In the genomic region with DNA sequence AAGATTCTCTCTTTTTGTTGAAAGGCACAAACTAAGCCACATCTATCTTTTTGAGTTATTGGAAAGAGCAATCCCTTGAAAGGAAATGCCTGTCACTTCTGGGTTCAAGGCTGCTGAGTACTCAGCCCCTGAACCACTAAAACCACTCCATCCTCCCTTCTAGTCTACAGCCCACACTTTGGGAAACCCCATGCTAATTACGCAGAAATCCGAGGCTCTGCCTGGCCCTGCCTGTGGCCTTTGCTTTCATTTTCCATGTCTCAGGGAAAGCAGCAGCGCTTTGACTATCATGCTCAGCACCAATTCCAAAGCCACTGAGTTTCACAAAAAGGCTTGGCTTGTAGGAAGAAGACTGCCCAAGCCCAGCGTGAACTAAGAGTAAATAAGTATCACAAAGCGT, we compare ENCODE assay signal across 21 mouse cellular contexts.
DNase-seq lines count a peak whose midpoint lies in the region; ATAC-seq and TF ChIP-seq lines count a peak whose summit lies in the region.
"Had no signal": no experiment of that assay in that cellular context is flagged by ENCODE, and none has a peak within 500 bp of the region (broad histone marks: within the 10 kb centered on the region; RNA-seq: fewer than 3 reads in every experiment).

No protein-coding gene starts in this region.

- H3K4me2 ChIP-seq in forebrain, embryonic 11.5 days (ENCODE audit: low read depth, low read length, severe bottlenecking): no peak overlapping the region
- no peak overlapping the region for H3K4me2 ChIP-seq in heart, postnatal 0 days (ENCODE audit: low read depth, low read length)
- H3K4me2 ChIP-seq in CH12.LX (ENCODE audit: insufficient read depth, low read depth, poor library complexity, severe bottlenecking): 0 out of 2 replicates have a peak overlapping the region, but pooled peaks have one; percentile 4
- H3K4me2 ChIP-seq in embryonic facial prominence, embryonic 11.5 days (ENCODE audit: low read depth, low read length): no peak overlapping the region
- H3K4me2 ChIP-seq: embryonic facial prominence, embryonic 13.5 days; forebrain, embryonic 15.5 days; heart, embryonic 13.5 days; hindbrain, embryonic 15.5 days had no signal

- H3K4me1 ChIP-seq in forebrain, embryonic 10.5 days: peaks cover 25% of the 10 kb centered on the region
- H3K4me1 ChIP-seq in forebrain, embryonic 11.5 days (replicated peaks; ENCODE audit: control insufficient read depth, insufficient read depth, low read length): no peaks in the 10 kb centered on the region
- H3K4me1 ChIP-seq in heart, postnatal 0 days (ENCODE audit: control insufficient read depth, insufficient read depth): peaks cover 5% of the 10 kb centered on the region; the same call in 1 of the 2 replicates
- peaks cover 9% of the 10 kb centered on the region for H3K4me1 ChIP-seq in heart, embryonic 10.5 days
- H3K4me1 ChIP-seq in CH12.LX (ENCODE audit: control insufficient read depth in 1 of 2, insufficient read depth in 2 of 2): peaks cover 0 to 27% of the 10 kb centered on the region in 2 experiments; a peak in 2 of 4 replicates
- no peaks in the 10 kb centered on the region for H3K4me1 ChIP-seq in embryonic facial prominence, embryonic 11.5 days (ENCODE audit: control insufficient read depth, insufficient read depth, low read length)
- H3K4me1 ChIP-seq: embryonic facial prominence, embryonic 13.5 days; forebrain, embryonic 15.5 days; hindbrain, embryonic 15.5 days had no signal

- no peaks in the 10 kb centered on the region for H3K9me3 ChIP-seq in forebrain, embryonic 10.5 days
- H3K9me3 ChIP-seq in forebrain, embryonic 11.5 days (ENCODE audit: control insufficient read depth, low read length): no peaks in the 10 kb centered on the region
- no peaks in the 10 kb centered on the region for H3K9me3 ChIP-seq in heart, postnatal 0 days (replicated peaks; ENCODE audit: control insufficient read depth, low read length)
- no peaks in the 10 kb centered on the region for H3K9me3 ChIP-seq in heart, embryonic 10.5 days
- no peaks in the 10 kb centered on the region for H3K9me3 ChIP-seq in CH12.LX (replicated peaks; ENCODE audit: low read length)
- no peaks in the 10 kb centered on the region for H3K9me3 ChIP-seq in embryonic facial prominence, embryonic 11.5 days (replicated peaks; ENCODE audit: control insufficient read depth, low read length)
- H3K9me3 ChIP-seq: embryonic facial prominence, embryonic 13.5 days; forebrain, embryonic 15.5 days; G1E; heart, embryonic 13.5 days; hindbrain, embryonic 15.5 days had no signal

- H3K4me3 ChIP-seq in forebrain, embryonic 10.5 days: no peak overlapping the region
- no peak overlapping the region for H3K4me3 ChIP-seq in forebrain, embryonic 11.5 days (ENCODE audit: low read depth, low read length)
- H3K4me3 ChIP-seq in heart, postnatal 0 days (ENCODE audit: low read depth, low read length): no peak overlapping the region
- H3K4me3 ChIP-seq in heart, embryonic 10.5 days: no peak overlapping the region
- H3K4me3 ChIP-seq in CH12.LX (replicated peaks in 1 of 3; ENCODE audit: low read depth in 2 of 3, low read length in 2 of 3, poor library complexity in 1 of 3): no peak overlapping the region
- H3K4me3 ChIP-seq in embryonic facial prominence, embryonic 11.5 days (ENCODE audit: low read depth, low read length): no peak overlapping the region
- no peak overlapping the region for H3K4me3 ChIP-seq in gastrocnemius, adult 2 months
- H3K4me3 ChIP-seq: embryonic facial prominence, embryonic 13.5 days; forebrain, embryonic 15.5 days; heart, embryonic 13.5 days; hindbrain, embryonic 15.5 days had no signal

- H3K27me3 ChIP-seq in forebrain, embryonic 10.5 days (ENCODE audit: poor library complexity, severe bottlenecking): no peaks in the 10 kb centered on the region
- no peaks in the 10 kb centered on the region for H3K27me3 ChIP-seq in forebrain, embryonic 11.5 days (ENCODE audit: control insufficient read depth, insufficient read depth, low read length)
- H3K27me3 ChIP-seq in heart, postnatal 0 days (ENCODE audit: control insufficient read depth, insufficient read depth, low read length): no peaks in the 10 kb centered on the region
- no peaks in the 10 kb centered on the region for H3K27me3 ChIP-seq in heart, embryonic 10.5 days (ENCODE audit: insufficient read depth, poor library complexity, severe bottlenecking)
- H3K27me3 ChIP-seq in CH12.LX (replicated peaks): no peaks in the 10 kb centered on the region
- H3K27me3 ChIP-seq in embryonic facial prominence, embryonic 11.5 days (ENCODE audit: control insufficient read depth, insufficient read depth, low read length): no peaks in the 10 kb centered on the region
- H3K27me3 ChIP-seq: embryonic facial prominence, embryonic 13.5 days; forebrain, embryonic 15.5 days; heart, embryonic 13.5 days had no signal

- TF ChIP-seq RAD21 in CH12.LX (IDR thresholded peaks at IDR 0.05; ENCODE audit: low read depth, low read length): no peak; the same call in 1 of the 2 replicates

- dilution Hi-C loops in CH12.LX (cut with MboI; ENCODE audit: extremely low pct_ligation_motif_present, extremely low pct_unique_long_range_greater_than_20kb, low sequenced_read_pairs): no loop called here

- H3K36me3 ChIP-seq in forebrain, embryonic 10.5 days (replicated peaks): no peaks in the 10 kb centered on the region
- no peaks in the 10 kb centered on the region for H3K36me3 ChIP-seq in forebrain, embryonic 11.5 days (ENCODE audit: control insufficient read depth, insufficient read depth, low read length)
- H3K36me3 ChIP-seq in heart, postnatal 0 days (replicated peaks; ENCODE audit: control insufficient read depth, insufficient read depth, low read length): no peaks in the 10 kb centered on the region
- H3K36me3 ChIP-seq in heart, embryonic 10.5 days: no peaks in the 10 kb centered on the region
- H3K36me3 ChIP-seq in CH12.LX (replicated peaks in 1 of 2; ENCODE audit: control insufficient read depth in 1 of 2, insufficient read depth in 1 of 2, low read length in 1 of 2): no peaks in the 10 kb centered on the region
- no peaks in the 10 kb centered on the region for H3K36me3 ChIP-seq in embryonic facial prominence, embryonic 11.5 days (replicated peaks; ENCODE audit: control insufficient read depth, insufficient read depth, low read depth, low read length)
- H3K36me3 ChIP-seq: embryonic facial prominence, embryonic 13.5 days; forebrain, embryonic 15.5 days; G1E; heart, embryonic 13.5 days; hindbrain, embryonic 15.5 days had no signal

- no peak for TF ChIP-seq CTCF in heart, postnatal 0 days (IDR thresholded peaks at IDR 0.05; ENCODE audit: low read depth)
- TF ChIP-seq CTCF in CH12.LX (conservative IDR thresholded peaks at IDR 0.05 in 1 of 2, IDR thresholded peaks at IDR 0.05 in 1 of 2; ENCODE audit: low read depth in 2 of 2, low read length in 2 of 2): no peak
- TF ChIP-seq CTCF in gastrocnemius, adult 2 months (IDR thresholded peaks at IDR 0.05): no peak

- H3K9ac ChIP-seq in forebrain, embryonic 11.5 days (ENCODE audit: low read length): no peak overlapping the region
- no peak overlapping the region for H3K9ac ChIP-seq in heart, postnatal 0 days (replicated peaks; ENCODE audit: low read depth, low read length)
- H3K9ac ChIP-seq in CH12.LX (ENCODE audit: insufficient read depth, low read depth): no peak overlapping the region
- H3K9ac ChIP-seq in embryonic facial prominence, embryonic 11.5 days (replicated peaks; ENCODE audit: low read length): no peak overlapping the region
- H3K9ac ChIP-seq: embryonic facial prominence, embryonic 13.5 days; forebrain, embryonic 15.5 days; heart, embryonic 13.5 days; hindbrain, embryonic 15.5 days had no signal

- 54% methylated on average over 5 of the region's 5 CpGs for WGBS in forebrain, embryonic 10.5 days
- WGBS in forebrain, embryonic 11.5 days: 45% methylated on average over 5 of the region's 5 CpGs
- WGBS in heart, postnatal 0 days: 66% methylated on average over 5 of the region's 5 CpGs
- WGBS in heart, embryonic 10.5 days: 58% methylated on average over 5 of the region's 5 CpGs
- WGBS in embryonic facial prominence, embryonic 11.5 days: 39% methylated on average over 5 of the region's 5 CpGs

- intact Hi-C loops in gastrocnemius, adult 2 months (cut with DNase I): no loop called here

- H3K79me2 ChIP-seq in CH12.LX (replicated peaks; ENCODE audit: control insufficient read depth, extremely low read depth, insufficient read depth, poor library complexity, severe bottlenecking): no peaks in the 10 kb centered on the region

- DNase-seq in forebrain, embryonic 10.5 days (ENCODE audit: extremely low spot score, low spot score): no peak
- DNase-seq in forebrain, embryonic 11.5 days (ENCODE audit: low spot score): no peak
- peak; percentile 23 for DNase-seq in heart, postnatal 0 days (ENCODE audit: low spot score)
- DNase-seq in heart, embryonic 10.5 days (ENCODE audit: low spot score): no peak
- DNase-seq in CH12.LX (ENCODE audit: extremely low read depth): peak; percentile 77
- peak; percentile 52 for DNase-seq in embryonic facial prominence, embryonic 11.5 days (ENCODE audit: low spot score)
- DNase-seq in gastrocnemius, adult 2 months: no peak
- DNase-seq in layer of hippocampus, adult 9-11 months: no peak
- DNase-seq: adrenal gland, adult 8-10 months; adrenal gland, postnatal 36 days; cerebellum, adult 2 months; cerebellum, postnatal 10 days; gastrocnemius, postnatal 14 days; heart, postnatal 10 days; kidney, adult 8-10 months had no signal

- no peak for TF ChIP-seq POLR2A in CH12.LX (IDR thresholded peaks at IDR 0.05; ENCODE audit: low read depth, low read length)

- 0 out of 2 replicates have a peak overlapping the region, but pooled peaks have one; percentile 35 for H3K27ac ChIP-seq in forebrain, embryonic 10.5 days
- H3K27ac ChIP-seq in forebrain, embryonic 11.5 days (ENCODE audit: low read depth, low read length): no peak overlapping the region
- no peak overlapping the region for H3K27ac ChIP-seq in heart, postnatal 0 days (ENCODE audit: low read depth)
- no peak overlapping the region for H3K27ac ChIP-seq in heart, embryonic 10.5 days
- no peak overlapping the region for H3K27ac ChIP-seq in CH12.LX (ENCODE audit: insufficient read depth, low read depth)
- H3K27ac ChIP-seq in embryonic facial prominence, embryonic 11.5 days (replicated peaks; ENCODE audit: low read depth, low read length): no peak overlapping the region
- H3K27ac ChIP-seq in gastrocnemius, adult 2 months: no peak overlapping the region; the same call in 1 of the 2 replicates
- H3K27ac ChIP-seq: embryonic facial prominence, embryonic 13.5 days; forebrain, embryonic 15.5 days; heart, embryonic 13.5 days; hindbrain, embryonic 15.5 days had no signal

- TF ChIP-seq EP300 in heart, postnatal 0 days (IDR thresholded peaks at IDR 0.05; ENCODE audit: low read depth): no peak
- no peak for TF ChIP-seq EP300 in CH12.LX (IDR thresholded peaks at IDR 0.05; ENCODE audit: low read length)

- ATAC-seq in forebrain, embryonic 11.5 days (replicated peaks; ENCODE audit: low FRiP score): no peak
- ATAC-seq in heart, postnatal 0 days (ENCODE audit: insufficient read depth, low read depth): no peak
- no peak for ATAC-seq in embryonic facial prominence, embryonic 11.5 days (replicated peaks; ENCODE audit: insufficient number of reproducible peaks, low FRiP score, low TSS enrichment, low read depth)
- ATAC-seq: forebrain, embryonic 15.5 days; intestine, embryonic 16.5 days had no signal

- in situ Hi-C loops in CH12.LX (cut with MboI; ENCODE audit: low pct_ligation_motif_present, low pct_unique_long_range_greater_than_20kb, low sequenced_read_pairs): no loop called here

TF ChIP-seq in CH12.LX, 34 proteins besides CTCF, POLR2A, EP300 and RAD21 (continues in another document):
- no peak for TF ChIP-seq NRF1 (IDR thresholded peaks at IDR 0.05; ENCODE audit: low read depth, low read length)

Comparison
In these comparisons a context has a peak if more than half of its experiments do, and no peak if none do; other contexts are left out.
1. DNase-seq: peak in heart, postnatal 0 days (single experiment), CH12.LX (single experiment) and embryonic facial prominence, embryonic 11.5 days (single experiment); none in forebrain, embryonic 10.5 days (single experiment), forebrain, embryonic 11.5 days (single experiment), heart, embryonic 10.5 days (single experiment), gastrocnemius, adult 2 months (single experiment) and layer of hippocampus, adult 9-11 months (single experiment).